Mouse (Mus musculus): ENCODE results near the gene Cdhr3. TPM values are rescaled to one million over a fixed set of nuclear protein-coding genes. Genes with fewer than 3 reads are reported as not detected.

The Cdhr3 gene
- polyA plus RNA-seq, 1 experiment from 2014 or later: not detected

DNA sequence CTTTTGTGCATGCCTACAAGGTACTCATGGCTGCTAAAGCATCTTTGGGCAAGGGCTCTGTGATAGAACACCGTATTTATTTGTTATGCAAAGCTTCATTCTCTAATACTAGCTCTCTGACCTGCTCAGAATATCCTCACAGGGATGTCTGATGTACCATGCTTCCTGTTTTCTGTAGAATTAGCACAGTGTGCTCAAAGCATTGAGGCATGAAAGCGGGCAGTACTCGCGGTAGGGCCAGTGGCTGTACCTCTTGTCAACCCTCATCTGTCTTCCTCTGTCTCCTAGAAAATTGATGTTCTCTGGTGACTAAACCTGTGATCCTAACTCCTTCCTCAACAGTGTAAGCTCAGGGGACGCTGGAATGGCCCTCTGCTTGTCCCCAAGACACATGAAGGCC, 98.6 kb downstream of the Cdhr3 start:
- H3K4me2 ChIP-seq (replicated peaks): no peak overlapping the region
- no peak overlapping the region for H3K4me3 ChIP-seq (replicated peaks)
- H3K9ac ChIP-seq (replicated peaks): no peak overlapping the region
- no peak overlapping the region for H3K27ac ChIP-seq
- H3K36me3 ChIP-seq: no peaks in the 10 kb centered on the region
- ATAC-seq: no peak
- no peaks in the 10 kb centered on the region for H3K27me3 ChIP-seq
- WGBS: 84% methylated on average over 5 of the region's 5 CpGs
- no peaks in the 10 kb centered on the region for H3K4me1 ChIP-seq (replicated peaks)
- H3K9me3 ChIP-seq: no peaks in the 10 kb centered on the region

DNA sequence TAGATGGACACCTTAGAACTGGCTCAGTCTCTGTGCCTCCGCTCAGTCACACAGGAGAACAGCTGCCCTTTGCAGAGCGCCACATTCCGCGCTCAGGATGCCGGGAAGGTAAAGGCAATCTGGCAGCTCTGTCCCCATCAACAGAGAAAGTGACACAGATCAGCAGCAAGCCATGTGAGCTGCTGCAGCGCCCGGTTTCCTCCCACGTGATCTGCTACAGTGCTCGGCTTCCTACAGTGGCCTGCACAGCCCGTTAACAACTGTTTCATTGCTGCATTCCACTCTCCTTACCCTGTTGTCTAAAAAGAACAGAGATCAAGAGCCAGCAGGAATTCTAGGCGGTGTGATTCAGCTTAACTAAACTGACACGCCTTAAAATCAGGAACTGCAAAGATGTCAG, 102.9 kb downstream of the Cdhr3 start:
- WGBS: 75% methylated on average over 12 of the region's 12 CpGs
- no peaks in the 10 kb centered on the region for H3K27me3 ChIP-seq

DNA sequence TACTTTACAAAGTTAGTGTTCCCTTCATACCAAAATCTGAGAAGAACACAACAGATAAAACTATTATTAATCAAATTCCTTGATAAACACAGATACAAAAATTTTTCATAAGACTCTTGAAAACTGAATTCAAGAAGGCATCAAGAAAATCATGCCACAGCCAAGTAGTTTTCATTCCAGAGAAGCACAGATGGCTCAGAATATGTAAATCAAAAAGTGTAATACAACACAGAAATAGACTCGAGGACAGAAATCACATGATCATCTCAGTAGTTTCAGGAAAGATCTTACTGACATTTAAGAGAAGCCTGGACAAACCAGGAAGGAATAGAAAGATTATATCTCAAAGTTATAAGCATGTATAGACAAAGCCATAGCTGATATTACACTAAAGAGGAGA, 106.4 kb downstream of the Cdhr3 start:
- WGBS: 74% methylated on average over 1 of the region's 1 CpGs
- Histone ChIP-seq H3K4me2 (replicated peaks) (no peak overlapping the region), H3K4me1 (replicated peaks) (no peaks in the 10 kb centered on the region), H3K27ac (no peak overlapping the region), H3K9ac (replicated peaks) (no peak overlapping the region), H3K27me3 (no peaks in the 10 kb centered on the region), H3K4me3 (replicated peaks) (no peak overlapping the region), H3K36me3 (no peaks in the 10 kb centered on the region), H3K9me3 (0 out of 2 replicates have a peak, but pooled peaks cover 2% of the 10 kb centered on the region)
- no peak for ATAC-seq

More for the DNA sequence above, 102.9 kb downstream of the Cdhr3 start:
- H3K4me3 ChIP-seq (replicated peaks): no peak overlapping the region
- no peak overlapping the region for H3K27ac ChIP-seq
- H3K4me1 ChIP-seq (replicated peaks): no peaks in the 10 kb centered on the region
- H3K9me3 ChIP-seq: 0 out of 2 replicates have a peak, but pooled peaks cover 2% of the 10 kb centered on the region
- no peak overlapping the region for H3K9ac ChIP-seq (replicated peaks)
- H3K4me2 ChIP-seq (replicated peaks): no peak overlapping the region
- H3K36me3 ChIP-seq: no peaks in the 10 kb centered on the region
- no peak for ATAC-seq

Small RNAs within 50 kb of the gene (microRNA-seq; reads per million reads assigned to microRNA genes)
- gene Gm22904: not detected

Other genes starting within 250 kb of the Cdhr3 start
- gene Sypl, start 139.0 kb downstream of the Cdhr3 start, polyA plus RNA-seq (2015; fragmentation: Nextera tagmentation; extraction: Ambion mirVana): 33.3 and 36.8 TPM in 2 replicates
- gene Atxn7l1, start 54.8 kb upstream of the Cdhr3 start, polyA plus RNA-seq (2015; fragmentation: Nextera tagmentation; extraction: Ambion mirVana): 18.6 and 19.3 TPM in 2 replicates